Mouse (Mus musculus) ES-E14 (cell line): Measurements from ENCODE around the gene Snx15.

ENCODE experiments used
- CHD2 ChIP-seq: IDR thresholded peaks from 2 replicates; pipeline ENCODE4 v1.6.1; 2014; ENCODE audit warnings: mild to moderate bottlenecking, low read depth, low read length, inconsistent platforms
- MAFK ChIP-seq: IDR thresholded peaks from 2 replicates; pipeline ENCODE4 v1.6.1; 2014; ENCODE audit warnings: mild to moderate bottlenecking, low read depth, low read length, inconsistent platforms; ENCODE audit not compliant: insufficient read depth
- ZC3H11A ChIP-seq: IDR thresholded peaks from 2 replicates; pipeline ENCODE4 v1.6.1; 2012; ENCODE audit warnings: low read depth, mild to moderate bottlenecking, inconsistent platforms, low read length, borderline replicate concordance
- ZNF384 ChIP-seq: IDR thresholded peaks from 2 replicates; pipeline ENCODE4 v1.6.1; 2012; ENCODE audit warnings: low read depth, low read length, inconsistent platforms

- TF ChIP-seq ZNF384 (no peak), MAFK (no peak), CHD2 (no peak), ZC3H11A (no peak)
Measured at GRCm38 (mm10) chr19:6116113-6116850, 11.8 kb downstream of the Snx15 start.
